Comparison of ENCODE assay signal across 21 mouse cellular contexts in genomic region chr5:122533884-122534283, GRCm38 (mm10). TPM values are rescaled to one million over a fixed set of nuclear protein-coding genes. Genes with fewer than 3 reads are reported as not detected.
DNase-seq lines count a peak whose midpoint lies in the region; ATAC-seq lines count a peak whose summit lies in the region.
"Had no signal": no experiment of that assay in that cellular context is flagged by ENCODE, and none has a peak within 500 bp of the region (broad histone marks: within the 10 kb centered on the region; RNA-seq: fewer than 3 reads in every experiment).

No protein-coding gene starts in this region.

- intact Hi-C loops in left cerebral cortex, postnatal 4 days (cut with DNase I), result no loop called here
- intact Hi-C loops in left cerebral cortex, postnatal 25 days (cut with DNase I), result no loop called here

- no peak overlapping the region for H3K9ac ChIP-seq in heart, embryonic 15.5 days
- H3K9ac ChIP-seq: embryonic facial prominence, embryonic 13.5 days; embryonic facial prominence, embryonic 15.5 days; forebrain, embryonic 12.5 days had no signal

- peaks cover 32% of the 10 kb centered on the region for H3K4me1 ChIP-seq in heart, embryonic 15.5 days (replicated peaks)
- H3K4me1 ChIP-seq: forebrain, embryonic 12.5 days had no signal

- WGBS in heart, embryonic 15.5 days, result 63% methylated on average over 8 of the region's 8 CpGs

- H3K27ac ChIP-seq in heart, embryonic 15.5 days, result peak overlapping the region; percentile 50
- H3K27ac ChIP-seq: embryonic facial prominence, embryonic 13.5 days; embryonic facial prominence, embryonic 15.5 days; forebrain, embryonic 10.5 days; forebrain, embryonic 12.5 days had no signal

- no peak overlapping the region for H3K4me3 ChIP-seq in heart, embryonic 15.5 days
- H3K4me3 ChIP-seq: embryonic facial prominence, embryonic 13.5 days; embryonic facial prominence, embryonic 15.5 days; erythroblast, embryonic 14.5 days; forebrain, embryonic 10.5 days; forebrain, embryonic 12.5 days had no signal

- no peak for ATAC-seq in heart, embryonic 15.5 days (replicated peaks; ENCODE audit: insufficient number of reproducible peaks, insufficient read depth, low FRiP score, low read depth)
- ATAC-seq: forebrain, embryonic 14.5 days; forebrain, embryonic 16.5 days had no signal

- peak; percentile 34 to 52 for DNase-seq in cerebellum, postnatal 14 days
- no peak for DNase-seq in cerebellum, adult 11 months
- DNase-seq in heart, adult 11 months, result no peak
- DNase-seq in left cerebral cortex, postnatal 4 days, result peak; percentile 39
- DNase-seq in left cerebral cortex, postnatal 25 days (ENCODE audit: low spot score in 2 of 2), result no peak
- DNase-seq: adrenal gland, adult 2 months; adrenal gland, postnatal 10 days; adrenal gland, postnatal 25 days; cerebellum, adult 11-12 months; cerebellum, adult 2 months; cerebellum, adult 9-10 months; cerebellum, postnatal 25 days; embryo, embryonic 11 days had no signal

- no peaks in the 10 kb centered on the region for H3K9me3 ChIP-seq in heart, embryonic 15.5 days (replicated peaks)
- H3K9me3 ChIP-seq: embryonic facial prominence, embryonic 13.5 days; embryonic facial prominence, embryonic 15.5 days; forebrain, embryonic 10.5 days; forebrain, embryonic 12.5 days had no signal

- H3K27me3 ChIP-seq in heart, embryonic 15.5 days, result no peaks in the 10 kb centered on the region
- H3K27me3 ChIP-seq: embryonic facial prominence, embryonic 13.5 days; embryonic facial prominence, embryonic 15.5 days; forebrain, embryonic 12.5 days had no signal

- H3K4me2 ChIP-seq in heart, embryonic 15.5 days, result no peak overlapping the region
- H3K4me2 ChIP-seq: embryonic facial prominence, embryonic 13.5 days; embryonic facial prominence, embryonic 15.5 days; forebrain, embryonic 12.5 days had no signal

- no peaks in the 10 kb centered on the region; the same call in 1 of the 2 replicates for H3K36me3 ChIP-seq in heart, embryonic 15.5 days
- H3K36me3 ChIP-seq: embryonic facial prominence, embryonic 15.5 days had no signal

RNA-seq across cellular contexts. Expression of gene Atp2a2, which starts 31.9 kb away (rescaled TPM):
- 288 and 291 TPM in 2 replicates for polyA plus RNA-seq in heart, embryonic 15.5 days (2015; fragmentation: Nextera tagmentation; extraction: Ambion mirVana)
- total RNA-seq in left cerebral cortex, postnatal 4 days (2021), result 100 to 1,000 TPM; 385 to 392 TPM
- total RNA-seq in left cerebral cortex, postnatal 25 days (2021), result 100 to 1,000 TPM; 748 to 749 TPM

Comparison
In these comparisons a context has a peak if more than half of its experiments do, and no peak if none do; other contexts are left out.
1. DNase-seq: peak in cerebellum, postnatal 14 days (2 of 2) and left cerebral cortex, postnatal 4 days (single experiment); none in cerebellum, adult 11 months (single experiment), heart, adult 11 months (single experiment) and left cerebral cortex, postnatal 25 days (0 of 2).